Mouse (Mus musculus) ES-Bruce4 (cell line): Measurements from ENCODE around the gene Mcemp1.

Experiments used
- CTCF ChIP-seq: IDR thresholded peaks from one replicate; pipeline ENCODE4 v1.8.1; 2011; ENCODE audit warnings: low read depth, low read length
- POLR2A ChIP-seq: IDR thresholded peaks from one replicate; pipeline ENCODE4 v1.8.1; 2011; ENCODE audit warnings: low read length; ENCODE audit not compliant: insufficient read depth

GRCm38 (mm10) chr8:3652845-3653244, 12.7 kb upstream of the Mcemp1 start:
- TF ChIP-seq CTCF: no peak
- no peak for TF ChIP-seq POLR2A
